Mouse (Mus musculus) kidney, postnatal 0 days (tissue): ENCODE measurements around the gene Clspn. TPM values are rescaled to one million over a fixed set of nuclear protein-coding genes. Genes with fewer than 3 reads are reported as not detected.

Experiments used
- ATAC-seq: fragments of 200-750 bp; cut with Nextera tagmentation; replicated peaks from 2 replicates; pipeline ENCODE4 v1.8.0; 2017; ENCODE audit warnings: low read depth, moderate number of reproducible peaks, moderate TSS enrichment, moderate library complexity; ENCODE audit not compliant: low FRiP score
- DNase-seq: peaks from one replicate; pipeline ENCODE4 v3.0.0-alpha.2; 2016; ENCODE audit warnings: low spot score
- H3K27ac ChIP-seq: fragments of 300-500 bp; sonication (generic); 2 replicates; pipeline ENCODE4 v1.5.1; 2014; ENCODE audit warnings: mild to moderate bottlenecking
- H3K27me3 ChIP-seq: fragments of 300-500 bp; sonication (generic); 2 replicates; pipeline ENCODE4 v1.6.1; 2014; ENCODE audit warnings: low read length, mixed read lengths; ENCODE audit not compliant: insufficient read depth
- H3K36me3 ChIP-seq: fragments of 300-500 bp; sonication (generic); 2 replicates; pipeline ENCODE4 v1.6.1; 2014; ENCODE audit warnings: low read length, mixed read lengths; ENCODE audit not compliant: insufficient read depth
- H3K4me1 ChIP-seq: fragments of 300-500 bp; sonication (generic); replicated peaks from 2 replicates; pipeline ENCODE4 v1.6.1; 2014; ENCODE audit warnings: antibody characterized with exemption, low read length, mixed read lengths; ENCODE audit not compliant: insufficient read depth
- H3K4me2 ChIP-seq: fragments of 300-500 bp; sonication (generic); 2 replicates; pipeline ENCODE4 v1.6.1; 2014; ENCODE audit warnings: mild to moderate bottlenecking, low read length, moderate library complexity, mixed read lengths
- H3K4me3 ChIP-seq: fragments of 300-500 bp; sonication (generic); replicated peaks from 2 replicates; pipeline ENCODE4 v1.5.1; 2014; ENCODE audit warnings: low read depth, low read length
- H3K9ac ChIP-seq: fragments of 300-500 bp; sonication (generic); 2 replicates; pipeline ENCODE4 v1.6.1; 2014; ENCODE audit warnings: low read depth, low read length
- H3K9me3 ChIP-seq: fragments of 300-500 bp; sonication (generic); replicated peaks from 2 replicates; pipeline ENCODE4 v1.6.1; 2016; ENCODE audit warnings: low read length, inconsistent platforms, mixed read lengths
- CTCF ChIP-seq: IDR thresholded peaks from 2 replicates; pipeline ENCODE4 v1.5.1; 2016; ENCODE audit warnings: antibody characterized with exemption, low read depth, mild to moderate bottlenecking, moderate library complexity
- WGBS: fragments of 180-500 bp; shearing (Covaris S2); extraction: QIAGEN DNeasy Blood & Tissue Kit; methylation state at CpG from one replicate; pipeline ENCODE4 v1.1.7; 2014; 5-methylcytosine and 5-hydroxymethylcytosine counted together
- microRNA-seq: library from miRNA; unstranded; fragments of <30 nt; microRNA quantifications from one replicate; pipeline ENCODE4, GENCODE M21; 2016
- polyA plus RNA-seq: library from polyadenylated mRNA; unstranded; fragments of >200 nt; fragmentation: Nextera tagmentation; extraction: Ambion mirVana; gene quantifications from 2 replicates; pipeline ENCODE4 v1.2.1, GENCODE M21; 2015

The Clspn gene
- polyA plus RNA-seq, 1 experiment from 2014 or later, result 13.3 TPM

- H3K9me3 ChIP-seq, result no peaks in the 10 kb centered on the region
- no peaks in the 10 kb centered on the region for H3K36me3 ChIP-seq
- WGBS, result 56% methylated on average over 7 of the region's 7 CpGs
- H3K4me1 ChIP-seq, result no peaks in the 10 kb centered on the region
- no peak for DNase-seq
- H3K9ac ChIP-seq, result no peak overlapping the region
- ATAC-seq, result no peak
- H3K27me3 ChIP-seq, result peaks cover 13% of the 10 kb centered on the region
- H3K27ac ChIP-seq, result no peak overlapping the region
- no peak for TF ChIP-seq CTCF
- H3K4me3 ChIP-seq, result no peak overlapping the region
- no peak overlapping the region for H3K4me2 ChIP-seq
Observed at GRCm38 (mm10) chr4:126639339-126639738, 82.6 kb downstream of the Clspn start.

GRCm38 (mm10) chr4:126641901-126642300 lies 85.2 kb downstream of the Clspn start:
- WGBS, result 23% methylated on average over 9 of the region's 9 CpGs
- H3K27ac ChIP-seq, result no peak overlapping the region
- peaks cover 8% of the 10 kb centered on the region; the same call in 1 of the 2 replicates for H3K27me3 ChIP-seq
- H3K36me3 ChIP-seq, result no peaks in the 10 kb centered on the region
- no peak for TF ChIP-seq CTCF
- DNase-seq, result no peak
- no peaks in the 10 kb centered on the region for H3K9me3 ChIP-seq
- no peak overlapping the region for H3K4me2 ChIP-seq
- H3K4me1 ChIP-seq, result no peaks in the 10 kb centered on the region
- H3K4me3 ChIP-seq, result no peak overlapping the region
- H3K9ac ChIP-seq, result no peak overlapping the region
- no peak for ATAC-seq

Small RNA genes lying within 50 kb of the gene (microRNA-seq; reads per million reads assigned to microRNA genes)
- gene Mir7119, result 0.80 reads per million

Other genes with a start within 250 kb of the Clspn start
- gene Adprhl2, start 235.2 kb upstream of the Clspn start, polyA plus RNA-seq, result 64.5 and 65.2 TPM in 2 replicates
- gene Tekt2, start 231.2 kb upstream of the Clspn start, polyA plus RNA-seq, result 2.1 TPM in 2 replicates
- gene Ago3, start 127.4 kb upstream of the Clspn start, polyA plus RNA-seq, result 8.7 and 9.8 TPM in 2 replicates
- gene Ago1, start 88.4 kb upstream of the Clspn start, polyA plus RNA-seq, result 4.4 TPM in 2 replicates
- 1.4 and 1.8 TPM in 2 replicates for gene Ago4, start 23.5 kb upstream of the Clspn start, polyA plus RNA-seq
- gene 5730409E04Rik, start 52.9 kb downstream of the Clspn start, polyA plus RNA-seq, result 1.3 and 1.9 TPM in 2 replicates
- 450 and 458 TPM in 2 replicates for gene Psmb2, start 120.7 kb downstream of the Clspn start, polyA plus RNA-seq
- gene Tfap2e, start 179.3 kb downstream of the Clspn start, polyA plus RNA-seq, result not detected in 2 replicates
- gene Ncdn, start 196.5 kb downstream of the Clspn start, polyA plus RNA-seq, result 22.0 and 22.2 TPM in 2 replicates
- gene AU040320, start 196.6 kb downstream of the Clspn start, polyA plus RNA-seq, result 22.4 and 22.6 TPM in 2 replicates